Mouse (Mus musculus) spleen, adult 2 months (tissue): ENCODE measurements around the gene Anxa6. TPM values are rescaled to one million over a fixed set of nuclear protein-coding genes. Genes with fewer than 3 reads are reported as not detected.
"Not testable (repeated sequence)": the region's sequence is repeated elsewhere in the genome, so short reads cannot be mapped to it uniquely, and the experiment has no call there.

ENCODE experiments used
- DNase-seq, 2 experiments: peaks; one replicate each; pipeline versions ENCODE4 v3.0.0 to v3.0.0-alpha.2; 2012 to 2021; ENCODE audit warnings: low spot score in 2 of 2, low read depth in 1 of 2
- H3K27ac ChIP-seq: fragments of 200-500 bp; 2 replicates; pipeline ENCODE4 v1.5.1; 2012; ENCODE audit warnings: low read length, inconsistent platforms; ENCODE audit not compliant: insufficient read depth
- H3K27me3 ChIP-seq: fragments of 200-500 bp; 2 replicates; pipeline ENCODE4 v1.6.1; 2012; ENCODE audit warnings: mild to moderate bottlenecking, moderate library complexity, low read length, inconsistent platforms; ENCODE audit not compliant: control insufficient read depth, insufficient read depth
- H3K36me3 ChIP-seq: fragments of 200-500 bp; 2 replicates; pipeline ENCODE4 v1.6.1; 2012; ENCODE audit warnings: mild to moderate bottlenecking, low read length, inconsistent platforms; ENCODE audit not compliant: control insufficient read depth, insufficient read depth
- H3K4me1 ChIP-seq: fragments of 200-500 bp; 2 replicates; pipeline ENCODE4 v1.6.1; 2011; ENCODE audit warnings: inconsistent platforms; ENCODE audit not compliant: control insufficient read depth, insufficient read depth, insufficient read length
- H3K4me3 ChIP-seq: fragments of 200-500 bp; 2 replicates; pipeline ENCODE4 v1.5.1; 2011; ENCODE audit warnings: mild to moderate bottlenecking, inconsistent platforms; ENCODE audit not compliant: insufficient read depth, insufficient read length; ENCODE audit errors: extremely low read depth
- CTCF ChIP-seq: fragments of 200-500 bp; IDR thresholded peaks from 2 replicates; pipeline ENCODE4 v1.5.1; 2011; ENCODE audit warnings: mild to moderate bottlenecking, inconsistent platforms; ENCODE audit not compliant: insufficient read depth, insufficient read length, insufficient replicate concordance; ENCODE audit errors: extremely low read depth
- POLR2A ChIP-seq: fragments of 200-500 bp; IDR thresholded peaks from 2 replicates; pipeline ENCODE4 v1.6.1; 2011; ENCODE audit warnings: low read depth, low read length, inconsistent platforms
- WGBS: fragments of 180-500 bp; shearing (Covaris S2); methylation state at CpG from one replicate; pipeline ENCODE4 v1.1.7; 2018; 5-methylcytosine and 5-hydroxymethylcytosine counted together
- polyA plus RNA-seq: library from polyadenylated mRNA; depleted of rRNA; stranded (reverse); fragments of >200 nt; gene quantifications from 2 replicates; pipeline ENCODE4 v1.2.3, GENCODE M21; 2012

Anxa6 gene
- polyA plus RNA-seq, 1 experiment: 104 TPM

DNA sequence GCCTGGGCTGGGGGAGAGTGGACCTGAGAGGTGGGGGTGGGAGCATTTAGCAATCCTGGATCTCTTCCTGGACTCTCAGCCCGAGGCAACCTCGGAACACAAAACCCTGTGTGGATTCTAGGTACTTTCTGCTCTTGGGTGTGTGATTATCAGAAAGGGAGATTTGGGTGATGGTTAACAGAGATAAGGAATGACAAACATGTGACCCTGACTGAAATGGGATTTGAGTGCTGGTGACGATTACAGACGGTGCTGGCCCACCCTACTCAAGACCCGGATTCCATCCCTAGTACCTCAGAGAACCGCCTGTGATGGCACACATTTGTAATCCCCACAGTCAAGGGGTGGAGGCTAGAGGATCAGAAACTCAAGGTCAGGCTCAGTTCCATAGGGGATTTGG lies 73.0 kb downstream of the Anxa6 start:
- Histone ChIP-seq H3K27ac (no peak overlapping the region; the same call in 1 of the 2 replicates), H3K27me3 (no peaks in the 10 kb centered on the region), H3K36me3 (no peaks in the 10 kb centered on the region), H3K4me1 (peaks cover 52% of the 10 kb centered on the region), H3K4me3 (no peak overlapping the region)
- WGBS: 82% methylated on average over 6 of the region's 6 CpGs
- no peak for DNase-seq
- no peak for TF ChIP-seq CTCF
- no peak for TF ChIP-seq POLR2A

DNA sequence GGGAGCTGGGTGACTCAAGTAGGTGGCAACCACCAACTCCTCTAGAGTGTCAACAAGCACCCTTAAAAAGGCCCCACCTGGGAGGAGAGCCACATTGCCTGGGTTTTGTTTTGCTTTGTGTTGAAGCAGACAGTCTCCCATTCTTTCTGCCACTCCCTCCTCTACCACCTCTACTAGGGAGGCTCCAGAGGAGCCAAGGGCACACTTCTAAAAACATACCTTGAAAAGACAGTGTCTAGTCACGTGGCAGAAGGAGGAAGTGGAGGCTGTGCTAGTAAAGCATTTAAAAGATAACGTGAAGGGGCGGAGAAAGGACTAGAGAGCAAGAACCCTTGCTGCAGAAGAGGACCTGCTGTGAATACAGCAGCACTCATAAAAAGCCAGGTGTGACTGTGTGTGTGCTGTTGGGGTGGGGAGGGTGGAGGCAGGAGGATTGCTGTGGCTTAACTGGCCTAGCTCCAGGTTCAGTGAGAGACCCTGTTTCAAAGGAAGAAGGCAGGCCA lies 74.6 kb downstream of the Anxa6 start:
- Histone ChIP-seq H3K27ac (peak overlapping the region; percentile 75), H3K27me3 (no peaks in the 10 kb centered on the region), H3K4me3 (no peak overlapping the region), H3K4me1 (peaks cover 53% of the 10 kb centered on the region), H3K36me3 (no peaks in the 10 kb centered on the region)
- no peak for TF ChIP-seq CTCF
- TF ChIP-seq POLR2A: no peak
- DNase-seq: peak in 1 of 2 experiments; percentile 50
- WGBS: 8% methylated on average over 3 of the region's 3 CpGs

DNA sequence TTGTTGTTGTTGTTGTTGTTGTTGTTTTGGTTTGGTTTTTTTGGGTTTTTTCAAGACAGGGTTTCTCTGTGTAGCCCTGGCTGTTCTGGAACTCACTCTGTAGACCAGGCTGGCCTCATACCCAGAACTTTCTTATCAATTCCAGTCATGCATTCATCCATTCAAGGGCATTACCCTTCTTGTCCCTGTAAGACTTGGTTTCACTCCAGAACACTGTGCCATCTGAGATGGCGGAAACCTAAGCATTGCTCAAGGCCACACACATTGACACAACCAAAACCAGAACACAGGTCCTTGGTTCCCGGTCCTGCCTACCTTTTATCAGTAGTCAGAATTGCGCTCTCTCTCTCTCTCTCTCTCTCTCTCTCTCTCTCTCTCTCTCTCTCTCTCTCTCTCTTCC lies 75.5 kb downstream of the Anxa6 start:
- not testable (repeated sequence) for H3K4me3 ChIP-seq, H3K27me3 ChIP-seq, DNase-seq, H3K36me3 ChIP-seq
- Histone ChIP-seq H3K27ac (peak overlapping the region; percentile 61), H3K4me1 (peaks cover 49% of the 10 kb centered on the region; the same call in 1 of the 2 replicates)
- 80% methylated on average over 3 of the region's 3 CpGs for whole genome bisulfite sequencing

DNA sequence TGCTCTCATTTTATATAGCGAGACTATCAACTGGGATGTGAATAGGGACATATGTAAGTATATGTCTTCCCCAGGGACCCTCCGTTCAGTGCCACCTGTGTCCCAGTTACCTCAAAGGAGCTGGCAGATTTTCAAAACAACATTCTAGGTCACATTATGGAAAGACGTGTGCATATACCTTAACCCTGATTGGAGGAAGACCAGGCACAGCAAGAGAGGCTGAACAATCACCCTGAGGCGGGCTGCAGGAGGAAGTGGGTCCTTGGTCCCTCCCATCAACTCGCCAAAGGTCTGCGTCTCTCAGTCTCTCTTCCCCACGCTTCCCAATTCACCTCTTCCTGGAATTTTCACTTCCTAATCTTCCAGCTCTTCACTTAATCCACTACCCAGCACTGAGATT lies 76.3 kb downstream of the Anxa6 start:
- DNase-seq: peak; percentile 41 to 43
- 33% methylated on average over 7 of the region's 7 CpGs for WGBS
- Histone ChIP-seq H3K36me3 (no peaks in the 10 kb centered on the region), H3K27me3 (no peaks in the 10 kb centered on the region), H3K27ac (peak overlapping the region; percentile 12), H3K4me1 (peaks cover 49% of the 10 kb centered on the region; the same call in 1 of the 2 replicates), H3K4me3 (no peak overlapping the region)
- TF ChIP-seq CTCF: no peak
- no peak for TF ChIP-seq POLR2A

DNA sequence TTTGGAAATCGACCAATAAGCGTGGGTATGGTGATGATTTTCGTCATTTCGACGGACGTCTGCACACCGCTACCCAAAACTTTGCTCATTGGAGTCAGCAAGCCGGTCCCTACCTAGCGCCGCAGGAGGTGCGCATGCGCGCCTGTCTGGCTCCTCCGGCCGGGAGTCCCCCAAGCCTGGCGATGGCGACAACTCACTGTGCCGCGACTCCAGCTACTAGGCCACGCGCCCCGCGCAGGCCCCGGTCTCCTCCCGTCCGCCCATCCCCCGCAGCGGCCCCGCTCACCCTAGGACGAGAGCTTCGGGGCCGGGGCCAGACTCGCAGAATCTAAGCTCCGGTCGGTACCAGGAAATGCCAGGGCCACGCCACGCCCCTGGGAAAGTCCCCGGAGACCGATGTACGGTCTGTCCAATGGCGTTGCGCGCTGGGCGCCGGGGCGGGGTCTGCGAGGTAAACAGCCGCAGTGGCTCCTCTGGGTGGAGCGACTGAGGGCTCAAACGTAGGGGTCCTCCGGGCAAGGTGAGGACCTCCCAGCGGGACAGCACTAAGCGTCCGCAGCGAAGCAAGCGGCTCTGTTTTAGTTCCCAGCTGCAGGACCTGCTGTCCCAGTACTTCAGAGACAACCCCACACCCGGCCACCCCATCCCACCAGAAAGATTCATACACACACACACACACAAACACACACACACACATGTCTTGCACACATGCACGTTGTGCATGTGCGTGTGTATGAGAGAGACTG lies 77.3 kb downstream of the Anxa6 start:
- H3K4me3 ChIP-seq: peak overlapping the region; percentile 97
- H3K27ac ChIP-seq: peak overlapping the region; percentile 100
- TF ChIP-seq POLR2A (no peak; the same call in none of the 2 replicates), CTCF (no peak)
- WGBS: 1% methylated on average over 58 of the region's 59 CpGs
- H3K27me3 ChIP-seq: no peaks in the 10 kb centered on the region
- H3K36me3 ChIP-seq: 0 out of 2 replicates have a peak, but pooled peaks cover 1% of the 10 kb centered on the region
- DNase-seq: peak; percentile 92 to 99
- peaks cover 46% of the 10 kb centered on the region; the same call in 1 of the 2 replicates for H3K4me1 ChIP-seq

DNA sequence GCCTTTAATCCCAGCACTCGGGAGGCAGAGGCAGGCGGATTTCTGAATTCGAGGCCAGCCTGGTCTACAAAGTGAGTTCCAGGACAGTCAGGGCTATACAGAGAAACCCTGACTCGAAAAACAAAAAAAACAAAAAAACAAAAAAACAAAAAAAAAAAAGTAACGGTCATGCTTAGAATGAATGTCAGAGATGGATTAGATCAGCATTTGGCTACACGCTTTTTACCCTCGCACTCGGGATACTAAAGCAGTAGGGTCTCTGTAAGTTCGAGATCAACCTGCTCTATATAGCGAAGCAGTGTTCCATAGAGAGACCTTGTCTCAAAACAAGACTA lies 77.9 kb downstream of the Anxa6 start:
- H3K36me3 ChIP-seq, H3K27me3 ChIP-seq, DNase-seq: not testable (repeated sequence)
- H3K4me3 ChIP-seq: peak overlapping the region; percentile 97
- H3K27ac ChIP-seq: peak overlapping the region; percentile 100
- WGBS: 33% methylated on average over 10 of the region's 10 CpGs
- H3K4me1 ChIP-seq: peaks cover 46% of the 10 kb centered on the region; the same call in 1 of the 2 replicates

DNA sequence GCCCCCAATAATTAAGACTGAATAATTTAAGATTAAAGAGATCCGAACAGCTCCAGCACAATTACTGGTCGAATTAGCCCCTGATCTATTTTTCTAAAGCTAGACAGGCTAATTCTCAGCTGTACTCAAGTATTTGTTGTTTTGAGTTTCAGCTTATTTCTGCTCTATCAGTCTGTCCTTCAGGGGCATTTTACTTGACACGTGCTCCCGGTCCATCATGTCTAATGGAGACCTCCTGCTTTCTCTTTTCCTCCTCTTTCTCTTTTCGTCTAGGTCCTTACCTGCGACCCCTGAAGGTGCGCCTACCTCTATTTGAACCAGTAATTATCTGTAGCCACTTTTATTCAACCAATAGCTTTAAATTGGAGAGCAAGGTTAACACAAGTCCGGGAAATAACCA lies 78.5 kb downstream of the Anxa6 start:
- 0 out of 2 replicates have a peak, but pooled peaks cover 1% of the 10 kb centered on the region for H3K36me3 ChIP-seq
- DNase-seq: no peak
- no peak overlapping the region for H3K27ac ChIP-seq
- H3K4me3 ChIP-seq: peak overlapping the region; percentile 0; the same call in 1 of the 2 replicates
- no peak for TF ChIP-seq CTCF
- no peak for TF ChIP-seq POLR2A
- H3K27me3 ChIP-seq: no peaks in the 10 kb centered on the region
- WGBS: 85% methylated on average over 8 of the region's 8 CpGs
- H3K4me1 ChIP-seq: peaks cover 42% of the 10 kb centered on the region; the same call in 1 of the 2 replicates
